Mouse (Mus musculus): ENCODE measurements around the gene Crybg2. TPM values are rescaled to one million over a fixed set of nuclear protein-coding genes. Genes with fewer than 3 reads are reported as not detected.

Crybg2 gene
- polyA plus RNA-seq, 1 experiment from 2014 or later, result 1.9 TPM

DNA sequence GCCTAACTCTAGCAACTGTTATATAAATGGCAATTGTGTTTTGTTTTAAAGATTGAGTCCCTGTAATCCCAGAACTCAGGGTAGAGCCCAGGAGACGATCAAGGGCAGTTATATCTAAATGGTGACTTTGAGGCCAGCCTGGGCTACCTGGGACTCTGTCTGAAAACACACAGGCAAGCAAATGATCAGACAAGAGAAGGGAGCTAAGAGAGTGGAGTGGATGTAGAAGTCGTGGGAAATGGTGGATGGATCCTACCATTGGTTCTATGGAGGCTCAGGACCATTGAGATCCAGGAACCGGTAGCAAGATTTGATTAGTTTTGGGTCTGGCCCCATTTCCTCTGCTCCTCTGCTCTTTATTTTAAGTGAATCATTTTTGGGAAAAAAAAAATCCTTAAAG, 35.5 kb downstream of the Crybg2 start:
- H3K9me3 ChIP-seq (ENCODE audit: control insufficient read depth, low read length), result no peaks in the 10 kb centered on the region
- ATAC-seq (replicated peaks; ENCODE audit: low FRiP score) (no peak), DNase-seq (ENCODE audit: low spot score) (no peak)
- no peaks in the 10 kb centered on the region for H3K4me1 ChIP-seq (replicated peaks; ENCODE audit: control insufficient read depth, insufficient read depth, low read length)
- H3K4me3 ChIP-seq (ENCODE audit: low read depth, low read length), result no peak overlapping the region
- H3K36me3 ChIP-seq (ENCODE audit: control insufficient read depth, insufficient read depth, low read length), result no peaks in the 10 kb centered on the region
- H3K27ac ChIP-seq (ENCODE audit: low read depth, low read length), result no peak overlapping the region
- H3K27me3 ChIP-seq (ENCODE audit: control insufficient read depth, insufficient read depth, low read length), result no peaks in the 10 kb centered on the region
- no peak overlapping the region for H3K4me2 ChIP-seq (ENCODE audit: low read depth, low read length, severe bottlenecking)
- WGBS, result 92% methylated on average over 3 of the region's 3 CpGs
- no peak overlapping the region for H3K9ac ChIP-seq (ENCODE audit: low read length)

DNA sequence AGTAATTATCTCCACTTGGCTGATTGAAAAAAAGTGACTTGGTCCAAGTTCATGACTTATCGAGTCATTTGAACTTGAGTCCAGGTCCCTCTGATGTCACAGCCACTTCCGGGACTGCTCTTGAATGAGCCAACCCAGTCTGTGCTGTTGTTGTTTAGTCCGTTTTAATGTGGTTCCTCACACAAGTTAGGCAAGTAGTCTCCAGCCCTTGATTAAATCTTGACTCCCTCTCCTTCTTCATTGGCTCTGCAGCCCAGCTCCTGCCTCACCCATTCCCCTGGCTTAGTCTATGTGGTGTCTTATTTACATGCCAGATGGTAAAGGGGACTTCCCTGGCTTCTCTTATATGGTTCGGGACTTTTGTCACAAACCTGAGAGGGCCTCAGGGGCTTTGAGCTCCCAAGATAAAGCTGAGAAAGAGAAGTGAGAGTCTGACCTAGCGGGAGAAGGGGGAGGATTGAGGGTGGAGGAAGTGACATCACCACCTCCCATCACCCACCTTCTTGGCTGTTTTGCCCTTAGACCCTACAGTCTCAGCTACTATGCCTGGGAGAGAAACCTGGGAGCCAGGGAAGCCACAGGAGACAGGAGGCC, 36.5 kb downstream of the Crybg2 start:
- 78% methylated on average over 5 of the region's 5 CpGs for WGBS
- no peak overlapping the region for H3K27ac ChIP-seq (ENCODE audit: low read depth, low read length)
- no peak for ATAC-seq (replicated peaks; ENCODE audit: low FRiP score)
- H3K4me1 ChIP-seq (replicated peaks; ENCODE audit: control insufficient read depth, insufficient read depth, low read length), result no peaks in the 10 kb centered on the region
- no peak overlapping the region for H3K9ac ChIP-seq (ENCODE audit: low read length)
- H3K9me3 ChIP-seq (ENCODE audit: control insufficient read depth, low read length), result no peaks in the 10 kb centered on the region
- DNase-seq (ENCODE audit: low spot score), result no peak
- no peak overlapping the region for H3K4me3 ChIP-seq (ENCODE audit: low read depth, low read length)
- no peaks in the 10 kb centered on the region for H3K27me3 ChIP-seq (ENCODE audit: control insufficient read depth, insufficient read depth, low read length)
- H3K36me3 ChIP-seq (ENCODE audit: control insufficient read depth, insufficient read depth, low read length), result no peaks in the 10 kb centered on the region
- no peak overlapping the region for H3K4me2 ChIP-seq (ENCODE audit: low read depth, low read length, severe bottlenecking)

DNA sequence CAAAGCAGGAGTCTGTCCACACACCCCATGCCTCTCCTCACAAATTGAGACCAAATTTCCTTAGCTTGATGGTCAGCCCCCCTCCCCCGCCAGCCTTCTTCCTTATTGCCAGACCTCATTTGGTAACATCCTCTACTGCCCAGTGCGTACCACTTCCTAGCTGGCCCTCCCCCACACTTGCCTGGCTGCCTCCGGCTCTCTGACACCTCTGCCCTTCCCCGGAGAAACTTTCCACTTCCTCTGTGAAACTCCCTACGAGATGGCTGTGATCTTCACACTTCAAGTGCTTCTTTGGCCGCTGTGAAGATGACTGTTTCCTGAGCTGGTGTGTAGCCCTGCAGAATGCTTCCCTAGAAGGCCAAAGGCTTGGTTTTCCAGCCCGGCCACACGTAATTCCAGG, 38.0 kb downstream of the Crybg2 start:
- Histone ChIP-seq H3K4me3 (ENCODE audit: low read depth, low read length) (no peak overlapping the region), H3K9me3 (ENCODE audit: control insufficient read depth, low read length) (no peaks in the 10 kb centered on the region), H3K9ac (ENCODE audit: low read length) (no peak overlapping the region), H3K27ac (ENCODE audit: low read depth, low read length) (no peak overlapping the region), H3K4me1 (replicated peaks; ENCODE audit: control insufficient read depth, insufficient read depth, low read length) (no peaks in the 10 kb centered on the region), H3K4me2 (ENCODE audit: low read depth, low read length, severe bottlenecking) (no peak overlapping the region), H3K27me3 (ENCODE audit: control insufficient read depth, insufficient read depth, low read length) (no peaks in the 10 kb centered on the region), H3K36me3 (ENCODE audit: control insufficient read depth, insufficient read depth, low read length) (no peaks in the 10 kb centered on the region)
- DNase-seq (ENCODE audit: low spot score) (no peak), ATAC-seq (replicated peaks; ENCODE audit: low FRiP score) (no peak)
- WGBS, result 77% methylated on average over 8 of the region's 8 CpGs

DNA sequence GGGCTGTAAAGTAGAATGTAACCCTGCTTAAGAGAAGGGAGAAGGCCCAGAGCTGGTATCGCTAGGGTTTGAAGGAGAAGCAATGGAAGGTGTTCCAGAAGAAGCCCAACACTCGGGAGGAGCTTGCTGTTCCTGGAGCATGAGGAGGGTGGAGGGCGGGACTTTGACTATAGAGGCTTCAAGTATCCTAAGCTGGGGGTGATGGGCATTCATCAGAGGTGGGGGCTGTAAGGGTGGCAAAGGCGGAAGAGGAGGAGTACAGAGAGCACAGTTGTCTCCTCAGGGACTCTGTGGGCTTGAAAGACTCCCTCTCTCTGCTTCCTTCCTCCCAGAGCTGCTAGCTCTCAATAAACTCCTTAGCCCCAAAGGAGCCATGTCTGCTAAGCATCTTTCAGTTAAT, 39.6 kb downstream of the Crybg2 start:
- WGBS, result 81% methylated on average over 4 of the region's 4 CpGs
- no peaks in the 10 kb centered on the region for H3K36me3 ChIP-seq (ENCODE audit: control insufficient read depth, insufficient read depth, low read length)
- H3K4me2 ChIP-seq (ENCODE audit: low read depth, low read length, severe bottlenecking), result no peak overlapping the region
- H3K27me3 ChIP-seq (ENCODE audit: control insufficient read depth, insufficient read depth, low read length), result no peaks in the 10 kb centered on the region
- ATAC-seq (replicated peaks; ENCODE audit: low FRiP score) (no peak), DNase-seq (ENCODE audit: low spot score) (no peak)
- no peaks in the 10 kb centered on the region for H3K9me3 ChIP-seq (ENCODE audit: control insufficient read depth, low read length)
- no peaks in the 10 kb centered on the region for H3K4me1 ChIP-seq (replicated peaks; ENCODE audit: control insufficient read depth, insufficient read depth, low read length)
- H3K4me3 ChIP-seq (ENCODE audit: low read depth, low read length), result no peak overlapping the region
- H3K9ac ChIP-seq (ENCODE audit: low read length), result no peak overlapping the region
- no peak overlapping the region for H3K27ac ChIP-seq (ENCODE audit: low read depth, low read length)

DNA sequence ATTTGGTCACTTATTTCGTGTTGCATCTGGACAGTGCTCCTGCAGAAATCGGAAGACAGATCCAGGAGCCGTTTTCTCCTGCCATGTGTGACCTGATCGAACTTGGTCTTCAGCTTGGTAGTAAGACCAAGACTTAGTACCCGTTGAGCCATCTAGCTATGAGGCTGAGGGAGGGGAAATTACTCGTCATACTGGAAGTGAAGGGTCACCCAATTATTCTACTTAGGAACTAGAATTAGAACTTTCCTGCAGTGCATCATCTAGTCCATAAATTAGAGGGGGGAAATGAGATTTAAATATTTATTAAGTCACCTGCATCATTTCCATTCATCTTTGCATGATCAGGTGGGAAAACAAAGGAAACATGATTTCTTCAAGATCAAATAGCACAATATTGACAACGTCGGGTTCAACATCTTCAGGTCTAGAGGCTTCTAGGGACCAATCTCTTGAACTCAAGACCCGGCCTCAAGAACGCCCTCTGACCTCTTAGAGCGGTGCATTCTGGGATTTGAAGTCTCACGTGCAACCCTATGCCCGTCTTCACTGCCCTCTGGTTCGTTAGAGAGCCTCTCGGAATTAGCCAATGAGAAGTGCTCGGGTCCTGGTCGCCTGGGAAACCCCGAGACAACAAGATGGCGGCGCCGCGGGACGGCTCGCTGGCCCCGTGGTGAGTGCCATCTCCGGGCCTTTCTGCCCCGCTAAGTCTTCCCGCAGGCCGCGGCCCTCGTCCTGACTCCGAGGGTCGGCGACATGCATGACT, 41.5 kb downstream of the Crybg2 start, which contains the start of gene Ubxn11:
Gene Ubxn11, plus strand, starts transcription at position 592 of the 763 bp plus-strand sequence.
- H3K9ac ChIP-seq (ENCODE audit: low read length), result peak within 1 kb of the TSS; percentile 64
- no peak within 1 kb of the TSS for H3K27ac ChIP-seq (ENCODE audit: low read depth, low read length)
- H3K9me3 ChIP-seq (ENCODE audit: control insufficient read depth, low read length), result no peaks in the 10 kb centered on the region
- peak; percentile 93 for DNase-seq (ENCODE audit: low spot score)
- WGBS, result 17% methylated on average over 34 of the region's 34 CpGs
- peak within 1 kb of the TSS; percentile 69 for H3K4me3 ChIP-seq (ENCODE audit: low read depth, low read length)
- no peaks in the 10 kb centered on the region for H3K36me3 ChIP-seq (ENCODE audit: control insufficient read depth, insufficient read depth, low read length)
- no peaks in the 10 kb centered on the region for H3K4me1 ChIP-seq (replicated peaks; ENCODE audit: control insufficient read depth, insufficient read depth, low read length)
- ATAC-seq (replicated peaks; ENCODE audit: low FRiP score), result peak; percentile 97
- peak within 1 kb of the TSS; percentile 64 for H3K4me2 ChIP-seq (ENCODE audit: low read depth, low read length, severe bottlenecking)
- H3K27me3 ChIP-seq (ENCODE audit: control insufficient read depth, insufficient read depth, low read length), result no peaks in the 10 kb centered on the region

DNA sequence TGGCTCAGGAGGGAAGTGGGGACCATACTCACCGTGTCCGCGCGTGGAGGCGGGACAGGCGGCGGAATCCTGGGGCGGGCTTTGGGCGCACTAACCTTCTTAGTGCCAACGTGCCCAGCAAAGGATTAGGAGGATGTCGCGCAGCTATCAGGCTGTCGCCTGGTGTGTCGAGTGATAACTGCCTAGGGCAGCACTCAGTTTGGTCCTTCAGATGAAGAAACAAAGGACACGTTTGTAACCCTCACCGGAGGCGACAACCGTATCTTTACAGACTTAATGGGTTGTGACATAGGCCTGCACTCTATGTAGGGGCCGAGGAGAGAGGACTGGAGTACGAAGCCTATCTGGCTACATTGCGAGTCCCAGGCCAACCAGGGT, 42.1 kb downstream of the Crybg2 start:
- 3% methylated on average over 21 of the region's 21 CpGs for WGBS
- Histone ChIP-seq H3K4me3 (ENCODE audit: low read depth, low read length) (peak overlapping the region; percentile 69), H3K4me2 (ENCODE audit: low read depth, low read length, severe bottlenecking) (peak overlapping the region; percentile 64), H3K27me3 (ENCODE audit: control insufficient read depth, insufficient read depth, low read length) (no peaks in the 10 kb centered on the region), H3K36me3 (ENCODE audit: control insufficient read depth, insufficient read depth, low read length) (no peaks in the 10 kb centered on the region), H3K27ac (ENCODE audit: low read depth, low read length) (no peak overlapping the region), H3K4me1 (replicated peaks; ENCODE audit: control insufficient read depth, insufficient read depth, low read length) (no peaks in the 10 kb centered on the region), H3K9me3 (ENCODE audit: control insufficient read depth, low read length) (no peaks in the 10 kb centered on the region), H3K9ac (ENCODE audit: low read length) (peak overlapping the region; percentile 64)
- ATAC-seq (replicated peaks; ENCODE audit: low FRiP score) (peak; percentile 50), DNase-seq (ENCODE audit: low spot score) (no peak)

DNA sequence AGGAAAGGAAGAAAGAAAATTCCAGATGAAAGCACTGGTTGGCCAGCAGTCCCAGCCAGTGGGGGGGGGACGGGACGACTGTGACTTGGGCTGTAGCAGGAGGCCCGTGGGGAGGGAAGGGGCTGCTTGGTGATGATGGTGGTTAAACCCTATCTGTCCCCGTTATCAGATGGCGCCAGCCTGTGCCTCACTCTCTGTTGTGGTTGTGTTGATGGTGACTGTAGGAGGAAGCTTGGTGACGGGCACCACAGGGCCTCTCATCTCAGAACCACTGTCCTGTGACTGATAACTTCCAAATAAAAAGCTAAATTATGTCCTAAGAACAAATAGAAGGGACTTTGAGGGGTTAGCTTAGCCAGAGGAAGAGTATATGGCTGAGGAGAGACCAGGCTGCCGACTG, 45.5 kb downstream of the Crybg2 start:
- Histone ChIP-seq H3K27me3 (ENCODE audit: control insufficient read depth, insufficient read depth, low read length) (no peaks in the 10 kb centered on the region), H3K4me1 (replicated peaks; ENCODE audit: control insufficient read depth, insufficient read depth, low read length) (no peaks in the 10 kb centered on the region), H3K4me3 (ENCODE audit: low read depth, low read length) (no peak overlapping the region), H3K9ac (ENCODE audit: low read length) (no peak overlapping the region), H3K4me2 (ENCODE audit: low read depth, low read length, severe bottlenecking) (no peak overlapping the region), H3K27ac (ENCODE audit: low read depth, low read length) (no peak overlapping the region), H3K9me3 (ENCODE audit: control insufficient read depth, low read length) (no peaks in the 10 kb centered on the region), H3K36me3 (ENCODE audit: control insufficient read depth, insufficient read depth, low read length) (no peaks in the 10 kb centered on the region)
- no peak for ATAC-seq (replicated peaks; ENCODE audit: low FRiP score)
- DNase-seq (ENCODE audit: low spot score), result no peak
- WGBS, result 83% methylated on average over 7 of the region's 7 CpGs

DNA sequence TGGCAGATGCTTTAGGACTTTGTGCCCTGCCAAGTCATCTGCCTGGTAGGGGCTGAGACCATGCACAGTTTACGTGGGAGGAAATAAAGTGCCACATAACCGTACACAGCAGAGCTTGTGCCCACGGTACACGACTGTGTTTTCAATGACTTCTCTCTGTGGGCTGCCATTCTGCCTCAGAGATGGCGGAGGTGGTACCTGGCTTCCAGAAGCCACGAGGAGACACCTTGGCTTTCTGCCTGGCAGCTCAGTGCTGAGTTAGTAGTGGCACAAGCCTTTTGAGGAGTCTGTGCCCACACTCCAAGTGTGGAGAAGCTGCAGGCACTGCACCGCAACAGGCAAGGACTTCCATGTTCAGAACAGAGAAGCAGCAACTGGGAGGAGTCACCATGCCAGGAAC, 47.1 kb downstream of the Crybg2 start:
- Histone ChIP-seq H3K27ac (ENCODE audit: low read depth, low read length) (no peak overlapping the region), H3K36me3 (ENCODE audit: control insufficient read depth, insufficient read depth, low read length) (no peaks in the 10 kb centered on the region), H3K4me3 (ENCODE audit: low read depth, low read length) (no peak overlapping the region), H3K9ac (ENCODE audit: low read length) (no peak overlapping the region), H3K4me2 (ENCODE audit: low read depth, low read length, severe bottlenecking) (no peak overlapping the region), H3K4me1 (replicated peaks; ENCODE audit: control insufficient read depth, insufficient read depth, low read length) (no peaks in the 10 kb centered on the region), H3K9me3 (ENCODE audit: control insufficient read depth, low read length) (no peaks in the 10 kb centered on the region), H3K27me3 (ENCODE audit: control insufficient read depth, insufficient read depth, low read length) (no peaks in the 10 kb centered on the region)
- ATAC-seq (replicated peaks; ENCODE audit: low FRiP score) (no peak), DNase-seq (ENCODE audit: low spot score) (no peak)
- WGBS, result 90% methylated on average over 7 of the region's 7 CpGs

DNA sequence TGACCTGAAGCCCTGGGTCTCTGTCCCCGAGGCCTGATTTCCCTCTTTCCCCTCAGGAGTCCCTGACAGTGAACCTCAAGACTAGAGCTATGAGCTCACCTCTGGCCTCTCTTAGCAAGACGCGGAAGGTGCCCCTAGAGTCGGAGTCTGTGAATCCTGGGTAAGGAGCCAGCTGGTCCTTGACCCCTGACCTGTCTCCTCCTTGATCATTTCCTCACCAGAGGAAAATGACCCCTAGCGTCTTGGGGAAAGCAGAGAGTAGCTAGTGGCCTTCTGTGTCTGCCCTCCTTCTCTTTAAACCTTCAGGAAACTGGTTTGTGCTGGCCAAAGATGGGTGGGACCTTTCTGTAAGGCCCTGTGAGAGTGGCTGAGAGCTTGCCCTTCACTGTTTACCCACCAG, 47.6 kb downstream of the Crybg2 start:
- WGBS, result 67% methylated on average over 5 of the region's 5 CpGs
- Histone ChIP-seq H3K27me3 (ENCODE audit: control insufficient read depth, insufficient read depth, low read length) (no peaks in the 10 kb centered on the region), H3K4me3 (ENCODE audit: low read depth, low read length) (no peak overlapping the region), H3K4me1 (replicated peaks; ENCODE audit: control insufficient read depth, insufficient read depth, low read length) (peaks cover 1% of the 10 kb centered on the region; the same call in 1 of the 2 replicates), H3K4me2 (ENCODE audit: low read depth, low read length, severe bottlenecking) (no peak overlapping the region), H3K36me3 (ENCODE audit: control insufficient read depth, insufficient read depth, low read length) (no peaks in the 10 kb centered on the region), H3K9me3 (ENCODE audit: control insufficient read depth, low read length) (no peaks in the 10 kb centered on the region), H3K27ac (ENCODE audit: low read depth, low read length) (no peak overlapping the region), H3K9ac (ENCODE audit: low read length) (no peak overlapping the region)
- DNase-seq (ENCODE audit: low spot score) (no peak), ATAC-seq (replicated peaks; ENCODE audit: low FRiP score) (no peak)
